Mouse (Mus musculus) brown adipose tissue, adult 24 weeks (tissue): ENCODE data around the gene Lrrc55. TPM values are rescaled to one million over a fixed set of nuclear protein-coding genes. Genes with fewer than 3 reads are reported as not detected.
A peak's percentile ranks its signal among the peaks of the same experiment; 100 is the strongest.
"Not testable (repeated sequence)": the region's sequence is repeated elsewhere in the genome, so short reads cannot be mapped to it uniquely, and the experiment has no call there.

ENCODE experiments used
- H3K27ac ChIP-seq: fragments of 200-500 bp; replicated peaks from 2 replicates; pipeline ENCODE4 v1.5.1; 2012; ENCODE audit warnings: low read depth, mild to moderate bottlenecking, low read length
- H3K4me1 ChIP-seq: fragments of 200-500 bp; 2 replicates; pipeline ENCODE4 v1.6.1; 2012; ENCODE audit warnings: low read length, mixed read lengths; ENCODE audit not compliant: control insufficient read depth, insufficient read depth, insufficient read length
- H3K4me3 ChIP-seq: fragments of 200-500 bp; 2 replicates; pipeline ENCODE4 v1.5.1; 2012; ENCODE audit warnings: low read depth, mild to moderate bottlenecking, low read length, moderate library complexity; ENCODE audit not compliant: insufficient read depth
- polyA plus RNA-seq: library from polyadenylated mRNA; stranded (reverse); fragments of >200 nt; gene quantifications from 2 replicates; pipeline ENCODE4 v1.2.4, GENCODE M21; 2012; ENCODE audit not compliant: missing spikeins, insufficient read depth, insufficient read length

Lrrc55 gene
- polyA plus RNA-seq = 0.38 and 0.79 TPM in 2 replicates

DNA sequence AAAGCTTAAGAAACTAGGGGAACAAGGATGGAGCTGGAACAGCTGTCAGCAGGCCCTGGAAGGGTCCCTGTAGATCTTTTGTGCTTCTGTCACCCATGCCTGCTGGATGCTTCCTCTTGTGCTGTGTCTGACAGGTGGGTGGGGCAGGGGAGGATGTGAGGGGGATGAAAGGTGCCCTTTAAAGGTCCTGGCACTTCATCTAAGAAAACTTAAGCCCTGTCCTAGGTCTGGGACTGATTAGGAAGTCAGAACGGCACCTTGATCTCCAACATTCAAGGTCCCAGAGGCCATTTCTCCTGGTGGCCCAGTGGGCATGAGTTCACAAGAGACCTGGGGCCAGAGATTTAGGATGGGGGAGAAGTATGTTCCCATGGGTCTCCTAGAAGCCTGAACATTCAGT lies at the start of gene Lrrc55:
Lrrc55 (minus strand) TSS at position 297 of the 400 bp plus-strand sequence.
- no peak within 1 kb of the TSS for H3K4me3 ChIP-seq
- no peaks in the 10 kb centered on the region for H3K4me1 ChIP-seq
- H3K27ac ChIP-seq = no peak within 1 kb of the TSS

DNA sequence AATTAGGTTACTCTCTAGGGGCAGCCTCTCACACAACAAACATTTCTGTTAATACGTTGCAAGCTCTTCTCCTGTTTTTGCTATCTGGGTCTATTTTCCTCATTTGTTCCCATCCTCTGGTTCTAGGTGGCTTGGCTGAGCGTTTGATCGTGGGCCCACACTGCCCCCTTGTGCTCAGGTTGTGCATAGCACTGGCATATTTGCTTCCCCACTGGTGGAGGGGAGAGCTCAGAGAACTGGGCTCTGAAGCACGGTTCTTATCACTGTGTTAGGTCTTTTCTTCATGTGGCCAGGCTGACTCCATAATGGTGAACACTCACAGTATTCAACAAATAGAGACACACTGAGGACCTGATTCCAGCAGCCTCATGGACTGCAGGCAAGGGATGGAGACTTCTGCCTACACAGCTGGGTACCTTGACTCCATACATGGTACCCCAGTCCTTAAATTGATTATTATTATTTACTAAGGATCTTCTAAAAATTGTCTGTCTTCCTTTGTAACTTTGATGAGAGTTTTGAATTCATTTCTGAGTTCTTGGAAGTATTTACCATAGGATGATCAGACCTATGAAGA lies 49.6 kb upstream of the Lrrc55 start:
- no peak overlapping the region for H3K4me3 ChIP-seq
- no peak overlapping the region for H3K27ac ChIP-seq
- H3K4me1 ChIP-seq = peaks cover 5% of the 10 kb centered on the region; the same call in 1 of the 2 replicates

DNA sequence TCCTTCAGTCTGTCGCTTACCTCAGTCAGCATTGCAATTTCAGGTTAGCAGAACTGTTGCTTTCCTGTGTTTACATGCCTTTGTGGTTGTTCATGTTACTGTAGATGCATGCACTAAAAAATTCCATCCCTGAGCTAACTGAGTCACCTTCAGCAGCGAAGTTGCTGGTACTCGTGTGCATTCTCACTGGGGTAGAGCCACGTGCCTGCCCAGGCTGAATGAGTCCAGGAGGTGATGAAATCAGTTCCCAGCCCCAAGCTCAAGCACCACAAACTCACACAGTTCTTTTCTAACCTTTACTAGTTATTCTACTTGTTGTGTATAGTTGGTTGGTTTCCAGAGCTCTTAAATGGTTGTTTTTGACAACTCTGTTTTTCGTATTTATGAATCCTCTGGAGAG lies 48.7 kb upstream of the Lrrc55 start:
- Histone ChIP-seq H3K27ac (no peak overlapping the region), H3K4me1 (peaks cover 5% of the 10 kb centered on the region; the same call in 1 of the 2 replicates), H3K4me3 (no peak overlapping the region)

DNA sequence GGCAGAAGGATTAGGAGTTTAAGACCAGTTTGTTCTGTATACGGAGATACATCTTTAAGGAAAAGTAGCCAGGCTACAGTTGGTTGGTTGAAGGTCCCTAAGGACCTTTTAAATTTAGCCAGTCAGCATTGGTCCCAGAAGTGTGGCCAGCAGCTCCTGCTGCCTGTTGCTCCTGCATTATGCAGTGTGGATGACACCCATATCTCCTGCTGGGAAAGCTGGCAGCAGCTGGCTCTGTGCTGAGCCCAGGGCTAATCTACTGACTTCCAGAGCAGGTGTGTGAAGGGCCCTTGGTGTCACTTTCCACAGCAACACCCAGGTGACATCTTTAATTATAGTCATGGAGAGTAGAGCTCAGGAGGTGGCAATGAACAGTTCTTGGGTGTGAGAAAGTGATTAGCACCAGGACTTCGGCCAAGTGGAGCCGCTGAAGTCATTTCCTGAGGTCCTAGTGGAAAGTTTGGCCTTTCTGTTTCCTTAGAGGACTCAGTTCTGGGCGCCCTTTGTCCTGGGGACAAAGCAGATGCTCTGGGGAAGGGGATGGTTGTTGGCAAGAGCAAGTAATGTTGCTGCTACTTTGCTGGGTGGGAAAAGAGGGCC lies 41.2 kb upstream of the Lrrc55 start:
- H3K27ac ChIP-seq = peak overlapping the region; percentile 65

DNA sequence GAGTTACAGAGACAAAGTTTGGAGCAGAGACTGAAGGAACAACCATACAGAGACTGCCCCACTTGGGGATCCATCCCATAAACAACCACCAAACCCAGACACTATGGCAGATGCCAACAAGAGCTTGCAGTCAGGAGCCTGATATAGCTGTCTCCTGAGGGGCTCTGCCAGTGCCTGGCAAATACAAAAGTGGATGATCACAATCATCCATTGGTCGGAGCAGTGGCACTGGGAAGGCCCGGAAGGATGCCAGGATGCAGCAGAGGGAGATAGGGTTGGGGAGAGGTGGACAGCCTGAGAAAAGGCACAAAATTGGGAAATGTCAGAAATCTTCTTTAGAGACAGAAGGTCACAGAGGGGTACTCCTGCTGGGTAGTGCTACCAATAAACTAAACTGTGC lies 40.2 kb upstream of the Lrrc55 start:
- not testable (repeated sequence) for H3K27ac ChIP-seq, H3K4me3 ChIP-seq, H3K4me1 ChIP-seq

More for the DNA sequence above, 41.2 kb upstream of the Lrrc55 start:
- peaks cover 5% of the 10 kb centered on the region; the same call in 1 of the 2 replicates for H3K4me1 ChIP-seq
- H3K4me3 ChIP-seq = no peak overlapping the region

DNA sequence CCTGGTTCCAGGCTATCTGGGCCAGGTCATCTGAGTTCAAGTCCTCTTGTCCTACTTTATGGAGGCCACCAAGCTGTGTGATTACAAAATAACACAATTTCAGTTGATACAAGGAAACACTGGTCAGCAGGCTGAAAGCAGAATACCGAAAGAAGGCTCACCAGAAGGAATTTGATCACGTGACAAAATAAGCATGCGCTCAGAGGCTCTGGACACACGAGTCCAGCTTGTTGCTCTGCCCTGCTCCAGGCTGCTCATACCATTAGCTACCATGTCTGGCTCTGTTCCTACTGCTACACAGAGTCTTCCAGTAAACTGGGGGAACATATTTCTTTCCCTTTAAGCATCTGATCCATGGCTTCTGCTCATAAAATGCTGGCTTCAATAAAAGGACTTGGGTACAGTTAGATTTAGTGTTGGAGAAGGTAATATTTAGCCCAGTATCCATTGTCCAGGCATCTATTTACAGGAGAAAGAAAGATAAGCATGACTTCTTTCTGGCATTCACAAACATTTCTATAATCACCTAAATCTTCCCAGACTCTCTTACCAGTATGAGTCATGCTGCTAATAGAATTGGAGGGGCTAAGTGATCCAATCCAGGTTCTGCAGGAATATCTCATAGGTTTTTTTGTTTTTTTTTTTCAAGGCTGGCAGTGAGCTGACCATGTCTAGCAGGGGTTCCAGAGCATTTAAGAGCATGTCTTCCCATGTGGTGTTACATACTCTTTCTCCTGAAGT lies 33.9 kb upstream of the Lrrc55 start:
- Histone ChIP-seq H3K4me1 (no peaks in the 10 kb centered on the region), H3K4me3 (no peak overlapping the region), H3K27ac (no peak overlapping the region)

DNA sequence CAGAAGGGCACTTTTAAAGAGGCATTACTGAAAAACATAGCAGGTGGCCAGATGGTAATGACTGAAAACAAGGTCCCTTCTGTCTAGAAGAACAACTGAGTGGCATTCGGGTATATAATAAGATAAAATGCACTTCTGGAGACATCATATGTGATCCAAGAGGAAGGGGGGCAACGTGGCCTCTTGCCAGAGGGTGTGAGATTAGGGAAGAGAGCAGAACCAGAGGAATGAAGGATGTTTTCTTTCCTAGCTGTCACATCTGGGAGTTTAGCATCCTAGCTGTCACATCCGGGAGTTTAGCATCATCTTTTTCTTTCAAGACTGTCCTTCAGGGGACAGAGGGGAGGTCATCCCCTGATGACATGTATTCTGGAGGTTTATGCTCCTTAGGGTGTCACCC lies 32.6 kb upstream of the Lrrc55 start:
- Histone ChIP-seq H3K27ac (no peak overlapping the region), H3K4me3 (no peak overlapping the region), H3K4me1 (no peaks in the 10 kb centered on the region)

DNA sequence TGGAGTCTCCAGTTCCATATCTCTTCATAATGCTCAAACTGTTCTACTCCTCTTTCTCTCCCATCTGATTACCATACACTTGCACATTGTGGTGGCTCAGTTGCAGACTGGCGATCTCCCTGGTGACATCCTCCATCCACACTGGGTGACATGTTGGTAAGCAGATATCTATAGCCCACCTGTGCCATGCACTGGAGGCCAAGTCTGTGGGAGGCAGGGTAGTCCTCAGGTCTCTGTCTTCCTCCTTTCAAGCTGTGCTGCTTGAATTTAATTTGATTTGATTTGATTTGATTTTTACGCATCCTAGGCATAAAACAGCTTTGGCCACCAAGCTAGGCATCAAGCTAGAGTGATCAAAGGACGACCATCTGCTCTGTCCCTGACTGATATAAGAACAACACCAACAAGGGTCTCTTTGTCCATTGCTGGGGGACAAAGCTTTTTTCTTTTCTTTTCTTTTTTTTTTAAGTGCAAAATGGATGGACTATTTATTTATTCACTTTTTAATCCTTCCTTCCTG lies 30.9 kb upstream of the Lrrc55 start:
- H3K4me3 ChIP-seq = no peak overlapping the region
- no peak overlapping the region for H3K27ac ChIP-seq
- H3K4me1 ChIP-seq = no peaks in the 10 kb centered on the region

DNA sequence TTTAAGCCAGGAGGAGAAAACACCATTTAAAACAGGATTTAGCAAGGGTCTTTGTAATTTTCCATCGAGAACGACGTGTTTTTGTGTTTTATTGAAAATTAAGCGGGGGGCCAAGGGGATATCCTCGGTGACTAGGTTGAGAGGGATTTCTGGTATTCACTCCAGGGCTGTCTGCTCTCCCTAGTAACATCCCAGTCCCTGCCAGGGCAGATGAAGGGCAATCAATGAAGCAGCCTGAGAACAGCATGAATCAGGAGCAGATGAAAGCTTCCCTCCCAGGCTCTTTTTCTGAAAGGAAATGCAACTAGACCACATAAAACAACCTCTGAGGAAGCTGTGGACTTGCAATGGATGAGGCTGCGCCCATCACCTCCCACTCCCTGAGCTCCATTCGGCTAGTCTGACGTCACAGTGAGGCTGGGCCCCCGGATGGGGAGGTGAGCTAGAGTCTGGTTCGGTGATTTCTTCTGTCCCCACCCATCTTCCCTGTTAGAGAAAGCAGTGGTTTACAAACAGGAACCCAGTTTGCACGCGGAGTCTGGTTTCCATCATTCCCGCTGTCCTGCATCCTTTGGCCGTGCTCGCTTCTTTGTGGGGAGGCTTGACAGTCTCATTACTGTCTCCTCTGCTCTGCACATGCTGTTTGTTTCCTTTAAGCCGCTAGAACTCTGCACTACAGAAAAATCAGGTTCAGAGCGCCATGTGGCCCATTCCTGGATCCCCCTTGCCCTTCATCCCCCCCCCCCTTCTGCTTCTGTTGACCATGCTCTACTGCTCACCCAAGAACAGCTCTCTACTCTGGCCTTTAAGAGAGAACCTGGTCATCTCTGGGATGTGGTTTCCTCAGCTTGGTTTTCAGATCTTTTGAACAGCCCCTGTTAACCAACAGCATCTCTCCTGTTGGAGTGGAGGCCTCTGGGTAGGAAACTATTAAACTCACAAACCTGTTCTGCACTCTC lies 27.5 kb upstream of the Lrrc55 start:
- Histone ChIP-seq H3K4me1 (no peaks in the 10 kb centered on the region), H3K4me3 (no peak overlapping the region), H3K27ac (no peak overlapping the region)

DNA sequence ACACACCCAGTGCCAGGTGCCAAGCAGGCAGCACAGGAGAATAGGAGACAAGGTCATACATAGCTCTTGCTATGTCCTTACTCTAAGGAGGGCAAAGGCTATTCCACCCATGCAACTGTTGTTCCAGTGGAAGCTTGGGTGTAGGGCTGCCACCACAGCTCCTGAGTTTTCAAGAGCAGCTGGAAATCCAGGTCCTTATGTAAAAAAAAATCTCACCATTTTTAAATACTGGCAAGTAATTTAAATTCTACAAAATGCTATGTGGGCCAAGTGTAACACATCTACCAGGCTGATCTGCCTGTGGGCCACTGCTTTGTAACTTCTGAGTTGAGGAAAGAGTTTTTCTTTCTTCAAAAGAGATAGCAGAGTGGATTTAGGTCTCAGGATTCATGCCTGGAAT lies 19.6 kb upstream of the Lrrc55 start:
- Histone ChIP-seq H3K27ac (no peak overlapping the region), H3K4me3 (no peak overlapping the region), H3K4me1 (no peaks in the 10 kb centered on the region)

DNA sequence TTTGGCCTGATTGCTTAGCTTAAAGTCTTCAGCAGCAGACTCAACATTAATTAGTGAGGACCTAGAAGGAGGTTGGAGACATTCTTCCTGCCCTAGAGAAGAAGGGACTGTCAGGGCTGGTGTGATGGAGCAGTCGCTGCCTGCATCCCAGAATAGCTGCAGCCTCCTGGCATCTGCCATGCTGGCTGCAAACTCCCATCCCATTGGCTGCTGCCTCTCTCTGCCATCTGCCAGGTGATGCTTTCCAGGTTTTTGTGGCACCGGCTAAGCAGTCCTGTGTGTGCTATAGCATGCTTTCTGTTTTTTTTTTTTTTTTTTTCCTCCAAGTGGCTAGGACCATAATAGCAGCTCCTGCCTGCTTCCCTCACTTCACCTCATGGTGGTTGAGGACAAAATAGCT lies 16.7 kb upstream of the Lrrc55 start:
- Histone ChIP-seq H3K4me3 (no peak overlapping the region), H3K4me1 (no peaks in the 10 kb centered on the region)

DNA sequence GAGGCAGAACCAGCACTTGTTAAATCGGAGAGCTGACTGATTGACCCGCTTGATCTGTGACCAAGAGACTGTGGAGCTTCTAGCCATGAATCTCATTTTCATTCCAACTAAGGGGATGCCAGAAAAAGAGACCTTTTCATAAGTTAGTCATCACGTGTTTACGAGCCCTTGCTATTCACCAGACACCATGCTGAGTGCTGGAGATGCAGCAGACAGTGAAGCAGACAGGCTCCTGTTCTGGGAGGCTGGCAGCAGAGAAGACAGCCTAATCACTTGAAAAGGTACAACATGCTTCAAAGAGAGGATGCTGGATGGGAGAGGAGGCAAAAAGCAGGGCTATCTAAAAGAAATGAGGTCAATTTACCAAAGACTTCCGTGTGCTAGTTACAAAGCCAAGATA lies 12.3 kb upstream of the Lrrc55 start:
- H3K27ac ChIP-seq = no peak overlapping the region

More for the DNA sequence above, 16.7 kb upstream of the Lrrc55 start:
- H3K27ac ChIP-seq = no peak overlapping the region

DNA sequence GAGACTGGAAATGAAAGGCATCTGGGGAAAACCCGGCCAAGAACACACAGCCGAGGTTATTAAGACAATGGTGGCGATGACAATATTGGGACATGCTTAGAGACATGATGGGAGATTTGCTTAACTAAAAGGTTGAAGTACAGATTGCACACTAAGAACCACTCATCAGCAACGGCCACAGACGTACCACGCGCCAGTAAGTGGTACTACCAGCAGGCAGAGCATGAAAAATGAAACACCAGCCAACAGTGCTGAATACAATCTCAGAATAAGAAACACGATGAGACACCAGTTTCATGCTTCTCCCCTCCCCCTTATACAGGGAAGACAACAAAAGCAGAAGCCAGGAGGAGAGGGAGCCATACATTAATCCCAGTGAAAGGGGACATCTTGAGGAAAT lies 8.2 kb upstream of the Lrrc55 start:
- no peak overlapping the region for H3K4me3 ChIP-seq
- H3K4me1 ChIP-seq = no peaks in the 10 kb centered on the region
- H3K27ac ChIP-seq = no peak overlapping the region

More for the DNA sequence above, 12.3 kb upstream of the Lrrc55 start:
- Histone ChIP-seq H3K4me1 (no peaks in the 10 kb centered on the region), H3K4me3 (no peak overlapping the region)

DNA sequence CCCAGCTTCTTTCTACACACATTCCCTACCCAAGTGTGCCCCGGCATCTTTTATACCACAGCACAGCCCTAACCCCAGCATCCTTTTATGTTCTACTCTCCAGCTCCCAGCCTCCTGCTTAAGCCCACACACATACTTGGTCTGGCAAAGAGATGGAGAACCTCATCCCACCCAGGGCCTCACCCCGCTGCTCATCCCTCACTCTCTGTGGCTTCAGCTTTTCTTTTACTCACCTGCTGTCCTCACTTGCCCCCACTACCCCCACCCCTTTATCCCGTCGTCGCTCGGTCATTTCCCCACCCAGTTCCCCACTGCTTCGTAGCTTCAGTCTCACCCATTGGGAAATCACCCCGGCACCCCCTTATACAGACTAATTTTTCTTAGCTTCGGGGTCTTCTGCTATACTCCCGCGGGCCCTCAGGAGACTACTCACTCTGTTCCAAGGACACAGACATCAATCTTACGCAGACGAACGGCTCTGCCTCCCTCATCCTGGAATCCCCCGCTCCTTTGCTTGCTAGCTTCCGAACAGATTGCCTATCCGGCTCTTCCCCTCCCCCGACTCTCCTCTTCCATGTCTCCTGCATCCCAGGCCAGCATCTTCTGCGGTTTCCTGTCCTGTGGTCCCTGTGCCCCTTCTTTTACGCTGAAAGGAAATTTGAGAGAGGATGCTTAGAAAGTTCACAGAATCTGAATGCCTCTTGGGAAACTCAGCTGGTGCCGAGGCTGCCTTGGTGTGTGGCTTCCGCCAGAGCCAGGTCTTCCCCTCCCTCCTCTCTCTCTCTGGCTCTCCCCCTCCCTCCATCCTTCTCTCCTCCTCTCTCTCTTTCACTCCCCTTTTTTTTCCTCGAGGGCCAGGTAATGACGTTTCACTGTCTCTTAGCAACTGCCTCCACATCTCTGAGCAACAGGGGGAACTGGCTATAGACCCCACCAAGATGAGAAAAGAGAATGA lies 1.3 kb upstream of the Lrrc55 start:
- no peak overlapping the region for H3K27ac ChIP-seq
- H3K4me1 ChIP-seq = no peaks in the 10 kb centered on the region
- no peak overlapping the region for H3K4me3 ChIP-seq
